Mouse (Mus musculus) C2C12 (cell line): ENCODE measurements around the gene Zfp866.

Experiments used
- CEBPB ChIP-seq: IDR thresholded peaks from one replicate; pipeline ENCODE4 v1.6.1; 2011; ENCODE audit warnings: low read depth, mild to moderate bottlenecking, control low read depth, moderate library complexity
- CTCF ChIP-seq: IDR thresholded peaks from one replicate; pipeline ENCODE4 v1.5.1; 2011; ENCODE audit not compliant: control insufficient read depth, insufficient read depth, insufficient read length
- FOSL1 ChIP-seq: IDR thresholded peaks from one replicate; pipeline ENCODE4 v1.8.0; 2011; ENCODE audit warnings: mild to moderate bottlenecking, low read length; ENCODE audit not compliant: poor library complexity, insufficient read depth, severe bottlenecking
- MYOD1 ChIP-seq: IDR thresholded peaks from one replicate; pipeline ENCODE4 v1.6.1; 2011; ENCODE audit warnings: low read depth; ENCODE audit not compliant: control insufficient read depth, insufficient read length
- MYOG ChIP-seq: IDR thresholded peaks from one replicate; pipeline ENCODE4 v1.6.1; 2011; ENCODE audit not compliant: control insufficient read depth, insufficient read length; ENCODE audit errors: extremely low read depth
- USF1 ChIP-seq: IDR thresholded peaks from one replicate; pipeline ENCODE4 v1.6.1; 2011; ENCODE audit warnings: low read depth, mild to moderate bottlenecking, control low read depth, moderate library complexity

GRCm38 (mm10) chr8:69749544-69750454 is 41.2 kb downstream of the Zfp866 start, which contains the start of gene Zfp963:
- TF ChIP-seq CTCF, result no peak
- TF ChIP-seq USF1, result no peak
- TF ChIP-seq FOSL1, result no peak
- TF ChIP-seq CEBPB, result no peak
- no peak for TF ChIP-seq MYOG
- no peak for TF ChIP-seq MYOD1
